Mouse (Mus musculus): ENCODE measurements around the gene Ssbp3.

Ssbp3 gene

DNA sequence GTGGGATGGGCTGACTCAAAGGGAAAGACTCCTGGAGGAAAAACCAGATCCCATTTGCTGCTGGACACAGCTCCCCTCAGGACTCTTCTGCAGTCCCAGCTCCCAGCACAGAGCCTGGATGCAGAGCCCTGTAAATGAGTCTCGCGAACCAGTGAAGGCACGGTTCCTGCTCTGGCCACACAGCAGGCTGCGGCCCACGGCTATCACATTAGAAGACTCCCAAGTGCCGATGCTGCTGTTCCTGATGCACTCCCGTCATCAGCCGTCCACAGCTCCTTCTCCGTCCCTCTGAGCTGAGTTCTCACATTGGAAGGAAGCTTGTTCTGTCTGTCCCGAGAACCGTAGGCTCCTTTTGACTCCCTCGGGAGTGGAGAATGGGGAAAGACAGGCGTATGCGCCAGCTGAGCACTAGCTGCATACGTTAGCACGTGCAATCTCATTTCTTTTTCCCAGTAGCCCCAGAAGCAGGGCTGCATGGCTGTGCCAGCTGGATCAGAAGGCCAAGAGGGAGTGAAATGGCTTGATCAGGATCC is 186.4 kb downstream of the Ssbp3 start, which contains the start of gene Cdcp2:
Gene Cdcp2, plus strand, starts transcription at position 51 of the 533 bp plus-strand sequence.
- DNase-seq (ENCODE audit: low read depth) = no peak

DNA sequence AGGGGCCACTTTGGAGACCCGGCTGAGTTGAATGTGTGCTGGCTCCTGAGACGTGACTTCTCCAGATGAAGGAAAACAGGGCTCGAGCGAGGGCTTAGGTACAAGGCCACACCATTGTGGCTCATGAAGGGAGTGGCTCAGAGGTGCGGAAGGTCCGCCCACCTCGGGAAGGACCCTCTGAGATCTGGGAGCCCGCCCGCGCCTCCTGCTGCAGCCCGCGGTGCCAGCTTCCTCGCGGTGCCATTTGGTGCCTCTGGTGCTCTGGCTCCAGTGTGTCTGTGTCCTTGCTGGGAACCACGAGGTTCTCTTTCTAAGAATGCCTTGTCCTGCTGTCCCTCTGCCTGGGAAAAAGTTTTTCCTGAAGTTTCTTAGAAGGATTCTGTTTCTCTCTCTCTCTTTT is 187.4 kb downstream of the Ssbp3 start:
- no peak for DNase-seq (ENCODE audit: low read depth)

DNA sequence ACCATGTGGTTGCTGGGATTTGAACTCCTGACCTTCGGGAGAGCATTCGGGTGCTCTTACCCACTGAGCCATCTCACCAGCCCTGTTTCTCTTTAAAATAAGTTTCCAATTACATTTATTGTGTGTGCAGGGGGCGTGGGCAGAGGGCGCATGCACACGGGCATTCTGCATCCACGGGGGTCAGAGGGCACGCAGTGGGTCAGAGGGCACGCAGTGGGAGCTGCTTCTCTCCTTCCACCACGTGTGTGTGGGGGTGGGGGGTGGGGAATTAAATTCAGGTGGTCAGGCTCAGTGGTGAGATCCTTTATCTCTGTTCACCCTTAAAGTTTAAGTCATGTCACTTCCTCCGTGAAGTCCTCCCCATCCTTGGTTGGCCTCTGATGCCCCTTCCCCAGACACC is 187.9 kb downstream of the Ssbp3 start:
- DNase-seq (ENCODE audit: low read depth) = no peak

GRCm38 (mm10) chr4:107098791-107099525 is 188.5 kb downstream of the Ssbp3 start:
- DNase-seq (ENCODE audit: low read depth) = no peak
